Mouse (Mus musculus) C2C12 (cell line): Measurements from ENCODE around the gene Tnnc2.

Source experiments
- CTCF ChIP-seq: IDR thresholded peaks from one replicate; pipeline ENCODE4 v1.5.1; 2011; ENCODE audit not compliant: control insufficient read depth, insufficient read depth, insufficient read length
- MYOG ChIP-seq: IDR thresholded peaks from one replicate; pipeline ENCODE4 v1.6.1; 2011; ENCODE audit not compliant: control insufficient read depth, insufficient read length; ENCODE audit errors: extremely low read depth

- TF ChIP-seq MYOG (no peak), CTCF (no peak)
Measured at GRCm38 (mm10) chr2:164767812-164768540, 11.8 kb downstream of the Tnnc2 start.
